Mouse (Mus musculus): ENCODE data around the gene Smoc1. TPM values are rescaled to one million over a fixed set of nuclear protein-coding genes. Genes with fewer than 3 reads are reported as not detected.

Smoc1 gene
- polyA plus RNA-seq, 1 experiment from 2014 or later: 21.4 TPM

DNA sequence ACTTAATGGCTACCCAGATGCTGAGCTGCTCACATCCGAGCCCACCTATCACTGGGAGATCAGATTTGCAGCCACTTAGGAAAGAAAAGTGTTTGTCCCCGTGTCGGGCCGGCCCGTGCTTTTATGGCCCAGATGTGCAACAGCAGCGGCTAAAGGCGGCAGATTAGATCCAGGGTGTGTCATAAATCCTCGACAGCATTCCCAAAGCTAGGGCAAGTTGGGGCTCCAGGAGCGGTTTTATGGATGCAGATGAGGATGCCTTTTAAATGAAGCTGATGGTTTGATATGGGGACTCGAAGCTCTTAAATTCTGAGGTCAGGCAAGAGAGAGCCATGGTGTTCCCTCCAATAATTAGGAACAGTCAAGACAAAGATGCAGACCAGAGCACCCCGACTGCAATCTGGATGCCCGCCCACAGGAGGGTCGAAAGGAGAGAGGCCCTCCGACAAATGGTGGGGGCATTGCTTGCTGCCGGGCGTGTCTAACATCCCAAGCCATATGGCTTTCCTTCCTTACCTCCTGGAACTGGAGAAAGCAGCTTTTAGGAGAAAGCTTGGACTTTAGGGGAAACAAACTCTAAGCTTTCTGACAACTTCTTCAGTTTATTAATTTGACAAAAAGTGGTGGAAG lies 1.8 kb downstream of the Smoc1 start:
- H3K27me3 ChIP-seq: peaks cover 22% of the 10 kb centered on the region; the same call in 1 of the 2 replicates
- peaks cover 41% of the 10 kb centered on the region for H3K4me1 ChIP-seq (replicated peaks)
- 41% methylated on average over 16 of the region's 16 CpGs for WGBS
- peak overlapping the region; percentile 89 for H3K4me2 ChIP-seq
- H3K36me3 ChIP-seq: no peaks in the 10 kb centered on the region
- H3K9ac ChIP-seq: peak overlapping the region; percentile 82; the same call in 1 of the 2 replicates
- H3K4me3 ChIP-seq: peak overlapping the region; percentile 77
- no peak overlapping the region; the same call in 1 of the 2 replicates for H3K27ac ChIP-seq
- no peak for ATAC-seq (ENCODE audit: low FRiP score)
- no peaks in the 10 kb centered on the region for H3K9me3 ChIP-seq

DNA sequence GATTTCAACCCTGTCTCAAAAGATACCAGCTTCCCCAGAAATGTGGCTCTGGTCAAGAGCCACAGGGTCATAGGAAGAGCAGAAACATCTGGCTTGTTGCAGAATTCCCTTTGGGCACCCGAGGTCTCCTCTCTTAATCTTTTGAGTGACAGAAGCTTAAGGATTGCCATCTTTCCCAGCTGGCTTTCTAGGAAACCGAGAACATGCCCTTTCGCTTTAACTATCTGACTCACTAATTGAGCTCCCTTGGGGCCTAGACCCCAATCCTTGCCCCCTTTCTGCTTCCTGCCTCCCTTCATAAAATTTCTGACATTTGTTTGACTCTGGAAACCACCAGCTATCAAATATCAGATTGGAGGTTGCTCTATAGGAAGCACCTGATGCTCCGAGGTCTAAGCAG lies 3.1 kb downstream of the Smoc1 start:
- H3K9me3 ChIP-seq: no peaks in the 10 kb centered on the region
- no peak overlapping the region for H3K9ac ChIP-seq
- no peak overlapping the region for H3K27ac ChIP-seq
- no peak overlapping the region for H3K4me3 ChIP-seq
- H3K27me3 ChIP-seq: peaks cover 22% of the 10 kb centered on the region; the same call in 1 of the 2 replicates
- ATAC-seq (ENCODE audit: low FRiP score): no peak
- H3K4me1 ChIP-seq (replicated peaks): peaks cover 50% of the 10 kb centered on the region
- WGBS: 56% methylated on average over 4 of the region's 4 CpGs
- H3K4me2 ChIP-seq: no peak overlapping the region
- no peaks in the 10 kb centered on the region for H3K36me3 ChIP-seq

DNA sequence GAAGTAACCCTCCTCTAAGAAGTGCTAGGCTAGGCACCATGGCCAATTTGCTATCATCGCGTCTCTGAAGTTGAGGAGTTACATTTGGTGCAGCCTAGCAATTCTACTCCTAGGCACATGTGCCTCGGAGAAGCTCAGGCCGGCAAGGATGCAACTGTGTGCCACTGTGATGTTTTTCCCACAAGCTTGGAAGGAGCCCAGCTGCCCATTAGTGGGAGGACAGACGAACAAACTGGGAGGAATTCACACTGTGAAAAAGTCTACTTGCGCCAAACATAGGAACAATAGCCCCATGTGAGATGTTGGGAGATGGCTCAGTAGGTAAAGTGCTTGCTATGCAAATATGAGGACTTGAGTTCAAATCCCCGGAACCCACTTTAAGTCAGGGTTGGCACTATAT lies 5.0 kb downstream of the Smoc1 start:
- Histone ChIP-seq H3K36me3 (no peaks in the 10 kb centered on the region), H3K27ac (no peak overlapping the region), H3K4me2 (no peak overlapping the region), H3K4me3 (no peak overlapping the region), H3K27me3 (0 out of 2 replicates have a peak, but pooled peaks cover 13% of the 10 kb centered on the region), H3K9ac (no peak overlapping the region), H3K9me3 (no peaks in the 10 kb centered on the region), H3K4me1 (replicated peaks) (peaks cover 44% of the 10 kb centered on the region)
- ATAC-seq (ENCODE audit: low FRiP score): no peak
- WGBS: 82% methylated on average over 7 of the region's 7 CpGs

DNA sequence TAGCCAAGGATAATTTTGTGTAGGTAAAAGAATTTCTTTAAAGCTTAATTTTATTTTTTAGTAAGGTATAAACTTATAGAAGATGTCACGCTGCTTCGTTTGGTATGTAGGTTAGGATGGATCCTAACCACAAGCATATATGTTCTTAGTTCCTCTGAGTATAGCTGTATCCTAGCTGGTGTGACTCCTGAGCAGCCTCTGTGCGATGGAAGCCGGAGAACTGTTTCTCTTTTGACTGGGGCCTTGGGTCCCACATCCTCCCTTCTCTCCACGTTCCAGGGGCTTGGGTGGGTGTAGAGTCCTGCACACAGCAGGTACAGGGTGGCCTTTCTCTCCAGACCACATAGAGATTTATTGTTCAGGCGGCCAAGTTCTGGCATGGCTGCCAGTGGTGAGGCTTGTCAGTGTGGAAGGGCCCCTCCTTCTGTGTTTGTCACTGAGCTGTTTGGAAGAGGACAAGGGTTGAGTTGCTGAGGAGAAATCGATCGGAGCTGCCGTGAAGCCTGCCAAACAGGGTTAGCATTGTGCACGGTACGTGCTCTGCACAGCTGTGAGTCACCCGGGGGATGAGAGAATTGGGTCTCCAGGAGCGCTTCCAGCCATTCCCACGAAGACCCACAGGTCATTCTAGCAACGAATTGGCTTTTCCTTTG lies 6.9 kb downstream of the Smoc1 start:
- 53% methylated on average over 15 of the region's 15 CpGs for WGBS
- 0 out of 2 replicates have a peak, but pooled peaks cover 3% of the 10 kb centered on the region for H3K27me3 ChIP-seq
- peak; percentile 88 for ATAC-seq (ENCODE audit: low FRiP score)
- no peaks in the 10 kb centered on the region for H3K36me3 ChIP-seq
- no peak overlapping the region for H3K4me3 ChIP-seq
- H3K27ac ChIP-seq: peak overlapping the region; percentile 64
- H3K9ac ChIP-seq: peak overlapping the region; percentile 20; the same call in 1 of the 2 replicates
- peak overlapping the region; percentile 10; the same call in 1 of the 2 replicates for H3K4me2 ChIP-seq
- H3K9me3 ChIP-seq: no peaks in the 10 kb centered on the region
- peaks cover 33% of the 10 kb centered on the region for H3K4me1 ChIP-seq (replicated peaks)

DNA sequence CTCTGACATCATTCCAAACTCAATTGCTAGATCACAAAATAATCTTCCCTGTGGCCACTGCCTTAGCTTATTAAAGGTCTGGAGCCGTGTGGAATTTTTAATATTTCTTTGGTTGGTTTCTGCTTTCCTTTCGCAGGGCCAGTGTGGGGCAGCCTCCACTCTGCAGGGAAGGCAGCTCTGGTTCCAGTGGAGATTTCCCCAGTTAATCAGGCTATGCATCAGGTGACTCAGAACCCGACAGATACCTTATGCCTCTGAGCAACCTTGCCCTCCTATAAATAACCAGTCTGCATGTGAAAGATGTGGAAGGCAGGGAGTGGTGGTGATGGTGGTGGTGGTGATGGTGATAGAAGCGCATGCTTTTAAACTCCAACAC lies 7.4 kb downstream of the Smoc1 start:
- no peaks in the 10 kb centered on the region for H3K27me3 ChIP-seq
- no peaks in the 10 kb centered on the region for H3K36me3 ChIP-seq
- H3K9ac ChIP-seq: no peak overlapping the region
- peak overlapping the region; percentile 10; the same call in 1 of the 2 replicates for H3K4me2 ChIP-seq
- H3K9me3 ChIP-seq: no peaks in the 10 kb centered on the region
- peak; percentile 61 for ATAC-seq (ENCODE audit: low FRiP score)
- H3K27ac ChIP-seq: peak overlapping the region; percentile 64
- H3K4me3 ChIP-seq: no peak overlapping the region
- peaks cover 31% of the 10 kb centered on the region for H3K4me1 ChIP-seq (replicated peaks)
- 71% methylated on average over 4 of the region's 4 CpGs for WGBS

DNA sequence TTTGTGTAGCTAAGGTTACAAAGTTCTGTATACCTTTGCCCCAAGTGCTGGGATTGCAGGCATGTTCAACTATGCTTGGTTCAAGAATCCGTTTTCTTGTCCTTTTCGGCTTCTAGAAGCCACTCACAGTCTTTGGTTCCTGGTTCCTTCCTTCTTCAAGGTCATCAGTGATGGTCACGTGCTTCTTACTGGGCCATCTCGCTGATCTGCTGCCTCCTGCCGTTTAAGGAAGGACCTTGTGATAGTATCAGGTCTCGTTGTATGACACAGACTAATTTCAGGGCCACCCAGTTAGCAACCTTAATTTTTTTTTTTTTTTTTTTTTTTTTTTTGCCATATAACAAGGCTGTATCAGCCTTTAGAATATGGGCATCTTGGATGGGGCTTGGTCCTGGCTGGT lies 9.2 kb downstream of the Smoc1 start:
- Histone ChIP-seq H3K4me2 (no peak overlapping the region), H3K9me3 (no peaks in the 10 kb centered on the region), H3K27ac (no peak overlapping the region), H3K36me3 (no peaks in the 10 kb centered on the region), H3K9ac (no peak overlapping the region), H3K4me3 (no peak overlapping the region), H3K4me1 (replicated peaks) (peaks cover 24% of the 10 kb centered on the region), H3K27me3 (no peaks in the 10 kb centered on the region)
- ATAC-seq (ENCODE audit: low FRiP score): no peak
- WGBS: 96% methylated on average over 6 of the region's 6 CpGs

DNA sequence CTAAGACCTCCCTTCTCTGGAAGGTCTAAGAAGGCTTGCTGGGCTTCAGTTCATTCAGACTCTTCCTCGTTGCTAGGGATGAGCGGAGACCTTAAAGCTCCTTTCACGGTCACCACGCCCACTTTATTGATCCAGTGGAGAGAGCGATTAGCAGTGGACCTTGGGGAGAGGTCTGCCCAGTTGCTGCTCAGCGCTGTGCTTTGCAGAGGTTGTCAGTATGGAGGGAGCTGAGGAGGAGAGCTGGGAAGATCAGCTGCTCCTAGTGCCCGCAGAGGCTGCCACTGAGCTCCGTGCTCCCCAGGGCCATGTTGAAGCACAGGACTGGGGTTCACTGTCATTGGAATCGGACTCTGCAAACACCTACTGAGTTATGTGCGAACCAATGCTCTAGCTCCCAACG lies 17.0 kb downstream of the Smoc1 start:
- Histone ChIP-seq H3K9me3 (no peaks in the 10 kb centered on the region), H3K27me3 (no peaks in the 10 kb centered on the region), H3K36me3 (no peaks in the 10 kb centered on the region), H3K4me1 (replicated peaks) (peaks cover 18% of the 10 kb centered on the region), H3K27ac (peak overlapping the region; percentile 12; the same call in 1 of the 2 replicates), H3K4me3 (0 out of 2 replicates have a peak overlapping the region, but pooled peaks have one; percentile 4), H3K9ac (no peak overlapping the region), H3K4me2 (peak overlapping the region; percentile 40)
- 0 out of 2 replicates have a peak, but pooled peaks have one; percentile 36 for ATAC-seq (ENCODE audit: low FRiP score)
- WGBS: 25% methylated on average over 11 of the region's 11 CpGs

DNA sequence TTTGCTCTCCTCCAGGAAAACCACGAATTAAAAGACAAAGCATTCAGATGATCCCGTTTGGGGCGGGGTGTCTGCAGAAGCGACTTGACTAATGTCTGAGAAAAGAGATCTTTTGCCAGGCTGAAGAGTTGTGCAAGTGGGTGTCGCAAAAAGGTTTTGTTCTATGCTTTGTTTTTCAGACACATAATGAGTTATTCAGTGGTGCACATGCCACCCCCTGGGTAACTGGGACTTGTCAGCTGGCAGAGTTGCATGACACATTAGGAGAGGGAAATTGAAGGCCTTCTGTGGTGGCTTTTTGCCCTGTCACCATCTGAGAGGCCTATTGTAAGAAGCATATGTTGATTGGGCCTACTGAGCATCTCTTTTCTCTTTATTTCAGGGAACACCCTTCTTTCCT lies 20.3 kb downstream of the Smoc1 start:
- Histone ChIP-seq H3K27me3 (no peaks in the 10 kb centered on the region), H3K4me3 (no peak overlapping the region), H3K4me2 (no peak overlapping the region), H3K36me3 (no peaks in the 10 kb centered on the region), H3K9me3 (no peaks in the 10 kb centered on the region), H3K9ac (no peak overlapping the region), H3K4me1 (replicated peaks) (peaks cover 15% of the 10 kb centered on the region), H3K27ac (no peak overlapping the region)
- 57% methylated on average over 5 of the region's 5 CpGs for WGBS
- ATAC-seq (ENCODE audit: low FRiP score): no peak

DNA sequence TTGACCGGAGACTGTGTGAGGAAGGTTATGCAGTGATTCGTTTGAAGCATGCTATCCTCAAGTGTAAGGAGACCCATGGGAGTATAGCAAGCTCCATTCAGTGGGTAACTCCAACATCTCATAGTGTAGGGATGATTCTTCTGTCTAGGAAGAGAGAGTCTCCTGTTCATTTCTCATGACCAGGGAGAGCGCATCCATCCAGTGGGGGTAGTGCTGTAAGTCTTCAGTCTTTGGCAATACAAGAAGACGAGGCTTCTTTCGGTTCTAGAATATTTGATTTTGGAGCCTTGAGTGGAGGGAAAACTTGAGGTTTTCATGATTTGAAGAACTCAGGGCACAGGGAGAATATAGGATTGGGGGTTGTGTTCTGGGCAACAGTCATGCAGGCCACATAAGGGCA lies 23.1 kb downstream of the Smoc1 start:
- no peak overlapping the region for H3K27ac ChIP-seq
- H3K36me3 ChIP-seq: no peaks in the 10 kb centered on the region
- H3K27me3 ChIP-seq: no peaks in the 10 kb centered on the region
- H3K9ac ChIP-seq: no peak overlapping the region
- H3K4me2 ChIP-seq: no peak overlapping the region
- H3K4me1 ChIP-seq (replicated peaks): peaks cover 10% of the 10 kb centered on the region
- H3K4me3 ChIP-seq: no peak overlapping the region
- no peak for ATAC-seq (ENCODE audit: low FRiP score)
- H3K9me3 ChIP-seq: no peaks in the 10 kb centered on the region
- 93% methylated on average over 5 of the region's 5 CpGs for WGBS

DNA sequence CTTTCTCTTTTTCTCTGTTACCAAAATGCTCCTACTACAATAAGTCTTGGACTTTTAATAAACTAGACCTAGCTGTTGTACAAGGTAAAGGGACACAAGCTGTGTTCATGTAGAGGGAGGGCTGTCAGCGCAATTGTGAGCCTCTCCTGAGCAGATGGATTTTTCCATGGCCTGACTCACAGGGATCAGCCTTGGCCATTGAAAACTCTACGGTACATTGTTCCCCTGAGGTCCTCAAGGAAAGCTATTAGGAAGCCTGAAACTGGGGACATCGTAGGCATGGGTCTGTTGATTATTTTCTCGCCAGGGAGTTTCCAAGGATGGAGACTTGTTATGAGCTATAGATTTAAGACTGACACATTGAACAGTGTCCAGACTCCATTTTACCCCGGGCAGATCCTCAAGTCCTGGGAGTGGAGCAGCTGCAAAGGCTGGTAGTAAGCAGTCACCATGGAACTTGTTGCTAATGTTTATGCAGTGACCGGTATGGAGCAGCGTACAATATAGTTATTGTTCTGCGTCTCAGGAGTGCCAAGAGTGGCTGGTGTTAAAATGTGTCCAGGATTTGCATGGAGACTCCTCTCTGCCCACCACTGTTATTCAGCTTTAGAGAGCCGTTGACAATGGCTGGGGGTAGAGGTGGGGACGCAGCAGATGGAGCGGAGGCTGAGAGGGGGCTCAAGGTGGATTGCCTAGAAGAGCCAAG lies 28.5 kb downstream of the Smoc1 start:
- no peaks in the 10 kb centered on the region for H3K27me3 ChIP-seq
- peak overlapping the region; percentile 58 for H3K27ac ChIP-seq
- peaks cover 20% of the 10 kb centered on the region for H3K4me1 ChIP-seq (replicated peaks)
- H3K9ac ChIP-seq: no peak overlapping the region
- peak; percentile 92 for ATAC-seq (ENCODE audit: low FRiP score)
- no peaks in the 10 kb centered on the region for H3K36me3 ChIP-seq
- no peaks in the 10 kb centered on the region for H3K9me3 ChIP-seq
- 28% methylated on average over 11 of the region's 11 CpGs for WGBS
- no peak overlapping the region for H3K4me3 ChIP-seq
- no peak overlapping the region for H3K4me2 ChIP-seq

DNA sequence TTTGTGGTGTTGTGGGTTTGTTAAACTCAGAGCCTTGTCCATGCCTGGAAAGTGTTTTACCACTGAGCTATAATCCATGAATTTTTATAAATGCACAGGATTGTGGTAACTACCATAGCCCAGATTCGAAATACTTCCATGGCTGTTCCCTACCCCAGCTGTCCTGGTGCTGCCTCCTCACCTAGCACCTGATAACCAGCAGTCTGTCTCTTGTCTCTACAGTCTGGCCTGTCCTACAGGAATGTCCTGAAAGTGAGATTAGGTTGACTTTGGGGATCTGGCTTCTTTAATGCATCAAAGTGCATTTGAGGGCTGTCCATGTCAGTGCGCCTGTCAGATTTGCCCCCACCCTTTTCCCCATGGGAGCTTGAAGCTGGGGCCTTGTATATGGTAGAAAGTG lies 29.2 kb downstream of the Smoc1 start:
- no peaks in the 10 kb centered on the region for H3K27me3 ChIP-seq
- peak overlapping the region; percentile 58; the same call in 1 of the 2 replicates for H3K27ac ChIP-seq
- H3K4me2 ChIP-seq: no peak overlapping the region
- no peaks in the 10 kb centered on the region for H3K9me3 ChIP-seq
- no peak overlapping the region for H3K9ac ChIP-seq
- no peaks in the 10 kb centered on the region for H3K36me3 ChIP-seq
- WGBS: 96% methylated on average over 2 of the region's 2 CpGs
- peaks cover 20% of the 10 kb centered on the region for H3K4me1 ChIP-seq (replicated peaks)
- H3K4me3 ChIP-seq: no peak overlapping the region
- ATAC-seq (ENCODE audit: low FRiP score): no peak

DNA sequence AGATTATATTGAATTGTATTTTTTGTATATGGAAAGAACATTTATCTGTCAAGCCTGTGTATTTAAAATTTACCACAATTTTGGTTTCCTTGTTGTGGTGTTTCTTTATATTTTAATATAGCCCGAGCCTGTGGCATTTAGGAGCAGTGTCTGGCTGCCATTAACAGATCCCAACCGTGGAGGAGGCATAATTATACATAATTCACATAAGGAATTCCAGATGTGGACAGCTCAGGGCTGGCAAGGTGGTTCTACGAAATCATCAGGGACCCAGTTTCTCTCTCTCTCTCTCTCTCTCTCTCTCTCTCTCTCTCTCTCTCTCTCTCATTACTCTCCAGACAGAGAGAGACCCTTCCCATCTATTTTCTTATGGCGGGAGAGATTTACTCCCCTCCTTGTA lies 31.0 kb downstream of the Smoc1 start:
- Histone ChIP-seq H3K4me2 (no peak overlapping the region), H3K27ac (no peak overlapping the region), H3K36me3 (no peaks in the 10 kb centered on the region), H3K4me3 (no peak overlapping the region), H3K4me1 (replicated peaks) (peaks cover 20% of the 10 kb centered on the region), H3K9me3 (no peaks in the 10 kb centered on the region), H3K9ac (no peak overlapping the region), H3K27me3 (no peaks in the 10 kb centered on the region)
- 77% methylated on average over 4 of the region's 4 CpGs for WGBS
- ATAC-seq (ENCODE audit: low FRiP score): no peak

All from hindbrain, embryonic 13.5 days (tissue).